8 mouse cellular contexts compared by ENCODE assay signal in the genomic region with DNA sequence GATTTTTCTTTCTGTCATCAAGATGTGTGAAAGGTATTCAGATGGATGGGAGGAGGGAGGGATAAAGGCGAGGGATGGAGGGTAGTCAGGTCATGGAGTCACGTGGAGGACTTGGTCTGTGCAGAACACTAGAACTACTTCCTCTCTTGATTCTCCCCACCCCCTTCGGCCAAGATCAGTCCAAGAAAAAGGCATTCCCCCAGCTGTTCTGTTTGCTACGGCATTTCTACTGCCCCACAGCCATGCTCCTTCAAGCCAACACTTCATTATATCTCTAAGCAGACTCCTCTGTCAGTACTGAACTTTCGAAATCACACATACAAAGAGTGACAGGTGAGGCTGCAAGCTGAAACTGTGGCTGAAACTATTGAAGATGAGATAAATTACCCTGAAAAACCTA.
"Had no signal": no experiment of that assay in that cellular context is flagged by ENCODE, and none has a peak within 500 bp of the region (broad histone marks: within the 10 kb centered on the region; RNA-seq: fewer than 3 reads in every experiment).

No protein-coding gene starts in this region.

- H3K4me3 ChIP-seq: liver, embryonic 13.5 days; midbrain, embryonic 13.5 days had no signal

- H3K4me2 ChIP-seq: liver, embryonic 13.5 days; midbrain, embryonic 13.5 days had no signal

- H3K4me1 ChIP-seq: liver, embryonic 13.5 days; midbrain, embryonic 13.5 days had no signal

- H3K9me3 ChIP-seq: liver, embryonic 13.5 days; midbrain, embryonic 13.5 days had no signal

- ATAC-seq: intestine, postnatal 0 days; midbrain, embryonic 13.5 days had no signal

- H3K9ac ChIP-seq: liver, embryonic 13.5 days; midbrain, embryonic 13.5 days had no signal

- H3K27me3 ChIP-seq: liver, embryonic 13.5 days; midbrain, embryonic 13.5 days had no signal

- DNase-seq: kidney, adult 8-10 months; kidney, postnatal 14 days; kidney, postnatal 4 days; liver, embryonic 13.5 days; thymus, adult 18-20 months; thymus, postnatal 36 days had no signal

- H3K27ac ChIP-seq: liver, embryonic 13.5 days; midbrain, embryonic 13.5 days had no signal

- H3K36me3 ChIP-seq: liver, embryonic 13.5 days had no signal
